Mouse (Mus musculus): ENCODE results near the gene Tmod2. TPM values are rescaled to one million over a fixed set of nuclear protein-coding genes. Genes with fewer than 3 reads are reported as not detected.

Gene Tmod2
- polyA plus RNA-seq, 1 experiment from 2014 or later = 36.0 TPM

DNA sequence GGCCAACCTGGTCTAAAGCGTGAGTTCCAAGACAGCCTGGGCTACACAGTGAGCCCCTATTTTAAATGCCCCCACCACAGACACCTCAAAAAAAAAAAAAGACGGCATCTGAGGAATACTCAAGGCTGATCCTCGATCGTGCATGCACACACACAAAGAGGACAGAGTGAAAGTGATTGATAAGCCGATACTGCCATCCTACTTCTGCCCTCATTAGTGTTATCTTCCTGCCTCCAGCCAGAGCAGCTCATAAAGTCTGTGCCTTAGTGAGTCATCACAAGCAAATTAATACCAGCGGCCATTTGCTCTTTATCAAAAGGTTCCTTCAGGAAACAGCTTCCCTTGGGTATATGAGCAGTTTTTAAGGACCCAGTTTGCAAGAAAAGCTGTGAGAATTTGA lies 47.5 kb downstream of the Tmod2 start:
- WGBS = 84% methylated on average over 6 of the region's 6 CpGs
- Histone ChIP-seq H3K9me3 (no peaks in the 10 kb centered on the region), H3K4me2 (replicated peaks) (no peak overlapping the region), H3K9ac (no peak overlapping the region), H3K27me3 (no peaks in the 10 kb centered on the region), H3K4me3 (no peak overlapping the region), H3K27ac (no peak overlapping the region), H3K4me1 (no peaks in the 10 kb centered on the region), H3K36me3 (no peaks in the 10 kb centered on the region)
- ATAC-seq (ENCODE audit: insufficient number of reproducible peaks, insufficient read depth, low FRiP score, low TSS enrichment) = no peak

DNA sequence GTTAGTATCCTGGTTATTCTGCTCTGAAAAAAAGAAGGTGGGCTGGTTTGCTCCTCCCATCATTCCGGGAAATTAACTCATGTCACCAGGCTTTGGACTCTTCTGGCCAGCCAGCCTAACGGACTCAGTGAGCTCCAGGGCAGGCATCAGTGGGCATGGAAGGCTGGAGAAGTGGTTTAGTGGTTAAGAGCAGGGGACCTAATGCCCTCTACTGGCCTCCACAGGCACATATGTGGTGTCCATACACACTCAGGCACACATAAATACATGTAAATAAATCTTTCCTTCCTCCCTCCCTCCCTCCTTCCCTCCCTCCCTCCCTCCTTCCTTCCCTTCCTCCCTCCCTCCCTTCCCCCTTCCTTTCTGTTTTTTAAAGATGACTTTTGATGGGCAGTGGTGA lies 47.9 kb downstream of the Tmod2 start:
- Histone ChIP-seq H3K9me3 (no peaks in the 10 kb centered on the region), H3K27ac (no peak overlapping the region), H3K9ac (no peak overlapping the region), H3K4me2 (replicated peaks) (no peak overlapping the region), H3K27me3 (no peaks in the 10 kb centered on the region), H3K4me3 (no peak overlapping the region), H3K4me1 (no peaks in the 10 kb centered on the region), H3K36me3 (no peaks in the 10 kb centered on the region)
- WGBS = 47% methylated on average over 2 of the region's 2 CpGs
- no peak for ATAC-seq (ENCODE audit: insufficient number of reproducible peaks, insufficient read depth, low FRiP score, low TSS enrichment)

DNA sequence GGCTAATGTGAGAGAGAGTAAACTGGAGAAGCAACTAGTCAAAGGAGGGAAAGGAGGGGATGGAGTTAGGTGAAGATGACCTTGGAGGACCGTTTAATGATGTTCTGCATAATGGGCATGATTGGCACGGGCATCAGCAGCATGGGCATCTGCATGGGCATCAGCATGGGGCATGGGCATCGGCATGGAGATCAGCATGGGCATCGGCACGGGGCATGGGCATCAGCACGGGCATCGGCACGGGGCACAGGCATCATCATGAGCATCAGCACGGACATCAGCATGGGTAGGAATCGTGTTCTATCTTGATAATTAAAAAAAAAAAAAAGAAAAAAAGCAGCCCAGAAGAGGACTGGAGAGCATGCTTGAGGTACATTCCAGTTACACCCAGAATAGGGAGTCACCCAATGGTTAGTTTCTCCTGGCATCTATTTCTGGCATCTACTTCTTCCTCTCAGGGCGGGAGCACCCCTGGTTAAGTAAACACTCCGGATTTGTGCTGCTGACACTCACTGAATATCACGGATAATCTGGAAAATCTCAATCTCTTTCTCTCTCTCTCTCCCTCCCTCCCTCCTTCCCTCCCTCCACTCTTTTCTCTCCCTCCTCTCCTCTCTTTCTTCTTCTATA lies 50.0 kb downstream of the Tmod2 start:
- Histone ChIP-seq H3K27me3 (no peaks in the 10 kb centered on the region), H3K27ac (no peak overlapping the region), H3K4me3 (no peak overlapping the region), H3K9me3 (no peaks in the 10 kb centered on the region), H3K4me1 (peaks cover 11% of the 10 kb centered on the region), H3K4me2 (replicated peaks) (no peak overlapping the region), H3K36me3 (no peaks in the 10 kb centered on the region), H3K9ac (no peak overlapping the region)
- WGBS = 84% methylated on average over 13 of the region's 13 CpGs
- no peak for ATAC-seq (ENCODE audit: insufficient number of reproducible peaks, insufficient read depth, low FRiP score, low TSS enrichment)

DNA sequence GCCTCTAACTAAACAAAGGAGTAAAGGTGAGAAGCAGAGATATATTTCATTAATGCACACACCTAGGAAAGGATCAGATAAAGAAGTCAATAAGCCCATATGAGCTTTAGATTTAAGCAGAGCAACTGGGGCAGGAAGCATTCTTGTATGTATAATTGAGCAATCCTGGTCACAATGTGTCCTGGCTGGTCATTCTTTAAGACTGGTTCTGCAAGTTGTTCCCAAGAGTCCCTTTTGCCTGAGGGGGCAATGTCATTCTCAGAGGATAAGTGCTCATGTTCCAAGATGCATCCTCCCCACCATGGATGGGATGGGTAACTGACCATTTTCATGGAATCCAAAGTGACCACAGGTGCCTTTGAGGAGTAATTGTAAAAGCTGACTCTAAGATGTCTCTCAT lies 50.8 kb downstream of the Tmod2 start:
- H3K4me2 ChIP-seq (replicated peaks) = no peak overlapping the region
- no peak overlapping the region for H3K9ac ChIP-seq
- no peaks in the 10 kb centered on the region for H3K27me3 ChIP-seq
- H3K36me3 ChIP-seq = no peaks in the 10 kb centered on the region
- H3K27ac ChIP-seq = no peak overlapping the region
- no peak for ATAC-seq (ENCODE audit: insufficient number of reproducible peaks, insufficient read depth, low FRiP score, low TSS enrichment)
- H3K4me1 ChIP-seq = peaks cover 11% of the 10 kb centered on the region
- no peak overlapping the region for H3K4me3 ChIP-seq
- H3K9me3 ChIP-seq = no peaks in the 10 kb centered on the region

DNA sequence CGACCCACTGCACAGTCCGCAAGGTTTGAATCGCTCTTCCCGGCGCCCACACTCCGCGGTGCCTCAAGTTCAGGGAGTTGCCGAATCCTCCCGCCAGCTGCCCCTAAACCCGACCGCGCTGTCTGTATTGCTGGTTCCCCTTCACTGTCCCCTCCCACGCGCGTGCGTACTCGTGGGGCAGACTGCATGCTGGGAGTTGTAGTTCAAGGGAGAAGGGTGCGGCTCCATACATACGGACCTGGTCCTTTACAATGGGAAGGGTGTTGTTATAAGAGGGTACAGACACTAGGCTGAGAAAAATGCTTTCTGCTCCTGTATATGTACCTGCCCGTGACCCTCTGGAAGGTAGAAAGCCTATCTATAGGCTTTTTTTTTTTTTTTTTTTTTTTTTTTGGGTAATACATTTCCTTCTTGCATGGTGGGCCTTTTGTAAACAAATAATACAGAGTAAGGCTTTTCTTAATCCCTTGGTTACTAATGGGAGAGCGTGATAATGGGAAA lies 51.6 kb downstream of the Tmod2 start, which contains the start of gene Tmod3:
Tmod3 (minus strand) TSS at position 146 of the 501 bp plus-strand sequence.
- H3K27me3 ChIP-seq = no peaks in the 10 kb centered on the region
- H3K4me2 ChIP-seq (replicated peaks) = peak within 1 kb of the TSS; percentile 82
- 3% methylated on average over 21 of the region's 21 CpGs for WGBS
- H3K4me3 ChIP-seq = peak within 1 kb of the TSS; percentile 94
- H3K36me3 ChIP-seq = no peaks in the 10 kb centered on the region
- peak; percentile 95 for ATAC-seq (ENCODE audit: insufficient number of reproducible peaks, insufficient read depth, low FRiP score, low TSS enrichment)
- H3K4me1 ChIP-seq = peaks cover 11% of the 10 kb centered on the region
- H3K9me3 ChIP-seq = no peaks in the 10 kb centered on the region
- H3K9ac ChIP-seq = peak within 1 kb of the TSS; percentile 76
- peak within 1 kb of the TSS; percentile 80 for H3K27ac ChIP-seq

DNA sequence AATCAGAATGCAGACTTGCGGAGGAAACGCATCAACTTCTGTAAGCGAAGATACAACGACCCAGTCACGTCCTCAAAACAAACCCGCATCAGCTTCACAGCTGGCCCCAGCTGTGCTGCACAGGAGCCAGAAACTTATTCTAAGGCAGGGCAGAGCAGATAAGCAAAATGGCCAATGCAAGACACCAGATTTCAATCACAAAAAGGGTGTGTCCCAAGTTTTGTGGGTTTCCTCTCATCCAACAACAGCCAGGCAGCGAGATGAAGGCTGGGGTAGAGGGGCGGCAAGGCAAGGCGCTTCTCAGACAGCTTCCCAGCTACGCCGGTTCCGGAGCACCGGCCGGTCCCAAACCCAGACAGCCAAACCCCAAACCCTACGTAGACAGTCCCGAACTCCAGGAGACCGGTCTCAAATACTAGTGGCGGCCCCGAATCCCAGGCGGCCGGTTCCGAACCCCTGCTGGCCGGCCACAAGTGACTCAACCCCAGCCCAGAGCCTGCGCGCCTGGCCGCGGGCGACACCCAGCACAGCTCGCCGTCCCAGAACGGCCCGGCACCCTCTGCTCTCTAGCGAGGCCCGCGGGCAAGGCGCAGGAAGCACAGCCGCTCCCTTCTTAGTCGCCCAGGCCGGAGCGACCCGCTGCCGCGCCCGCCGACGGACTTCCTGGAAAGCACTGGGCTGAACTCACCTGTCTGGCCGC lies 52.2 kb downstream of the Tmod2 start:
- under 1% methylated on average over 47 of the region's 47 CpGs for WGBS
- Histone ChIP-seq H3K4me1 (peaks cover 11% of the 10 kb centered on the region), H3K4me2 (replicated peaks) (peak overlapping the region; percentile 82), H3K27ac (peak overlapping the region; percentile 80), H3K27me3 (no peaks in the 10 kb centered on the region), H3K9ac (peak overlapping the region; percentile 76), H3K9me3 (no peaks in the 10 kb centered on the region), H3K36me3 (no peaks in the 10 kb centered on the region), H3K4me3 (peak overlapping the region; percentile 94)
- ATAC-seq (ENCODE audit: insufficient number of reproducible peaks, insufficient read depth, low FRiP score, low TSS enrichment) = peak; percentile 86

DNA sequence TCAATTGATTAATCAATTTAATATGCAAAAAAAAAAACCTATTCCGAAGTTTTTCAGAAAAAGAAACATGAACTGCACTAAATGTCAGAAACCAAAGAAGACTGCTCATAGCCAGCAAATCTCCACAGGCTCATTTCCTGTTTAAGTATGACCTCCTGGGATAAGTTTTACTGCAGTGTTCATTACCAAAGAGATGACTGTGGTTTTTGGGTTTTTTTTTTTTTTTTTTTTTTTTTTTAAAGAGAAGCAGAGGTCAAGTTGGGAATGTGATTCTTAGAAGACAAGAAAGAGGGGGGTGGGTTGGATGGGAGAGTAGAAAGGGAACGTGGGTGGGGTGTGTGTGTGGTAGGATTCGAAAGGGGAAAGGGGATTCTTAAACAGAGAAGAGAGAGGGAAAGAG lies 52.8 kb downstream of the Tmod2 start:
- peak overlapping the region; percentile 76 for H3K9ac ChIP-seq
- H3K36me3 ChIP-seq = no peaks in the 10 kb centered on the region
- peaks cover 11% of the 10 kb centered on the region for H3K4me1 ChIP-seq
- H3K27me3 ChIP-seq = no peaks in the 10 kb centered on the region
- peak overlapping the region; percentile 80; the same call in 1 of the 2 replicates for H3K27ac ChIP-seq
- ATAC-seq (ENCODE audit: insufficient number of reproducible peaks, insufficient read depth, low FRiP score, low TSS enrichment) = no peak
- H3K4me3 ChIP-seq = peak overlapping the region; percentile 94
- WGBS = 12% methylated on average over 3 of the region's 3 CpGs
- H3K9me3 ChIP-seq = no peaks in the 10 kb centered on the region
- H3K4me2 ChIP-seq (replicated peaks) = peak overlapping the region; percentile 82

DNA sequence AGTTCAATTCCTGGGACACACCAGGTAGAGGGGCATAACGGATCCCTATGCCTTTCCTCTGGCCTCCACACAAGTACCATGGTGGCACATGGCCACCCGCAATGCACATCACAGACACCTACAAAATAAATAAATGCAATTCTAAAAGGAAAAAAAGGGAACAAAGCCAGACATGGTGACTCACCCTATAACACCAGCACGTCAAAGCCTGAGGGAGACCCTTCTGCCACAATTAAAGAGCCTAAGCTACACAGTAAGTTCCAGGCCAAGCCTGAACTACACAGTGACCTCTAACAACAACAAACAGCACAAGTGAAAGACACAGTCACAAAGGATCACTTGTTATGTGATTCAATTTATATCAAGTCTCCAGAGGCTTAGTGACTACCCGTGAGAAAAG lies 57.4 kb downstream of the Tmod2 start:
- H3K9ac ChIP-seq = no peak overlapping the region
- no peak for ATAC-seq (ENCODE audit: insufficient number of reproducible peaks, insufficient read depth, low FRiP score, low TSS enrichment)
- H3K9me3 ChIP-seq = no peaks in the 10 kb centered on the region
- H3K36me3 ChIP-seq = no peaks in the 10 kb centered on the region
- H3K27me3 ChIP-seq = no peaks in the 10 kb centered on the region
- 67% methylated on average over 4 of the region's 4 CpGs for WGBS
- no peak overlapping the region for H3K4me3 ChIP-seq
- H3K27ac ChIP-seq = no peak overlapping the region
- no peak overlapping the region for H3K4me2 ChIP-seq (replicated peaks)
- peaks cover 27% of the 10 kb centered on the region for H3K4me1 ChIP-seq

DNA sequence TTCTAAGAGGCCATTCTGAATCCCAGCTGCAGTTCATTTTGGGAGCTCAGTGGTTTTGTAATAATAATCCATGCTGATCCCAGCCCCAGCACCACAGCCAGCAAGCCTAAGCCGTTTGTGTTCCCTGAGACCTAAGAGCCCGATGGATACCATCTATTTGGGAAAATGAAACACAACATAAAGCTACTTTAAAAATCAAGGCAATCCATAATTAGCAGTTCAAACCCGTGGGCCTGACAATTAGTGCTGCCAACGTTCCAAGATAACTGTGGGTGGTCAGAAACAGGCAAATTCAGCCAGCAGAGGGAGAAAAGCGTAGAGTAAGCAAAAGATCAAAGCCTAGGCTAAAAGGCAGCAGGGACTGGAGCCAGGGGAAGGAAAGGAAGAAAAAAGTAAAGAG lies 59.8 kb downstream of the Tmod2 start:
- H3K9ac ChIP-seq = no peak overlapping the region
- no peaks in the 10 kb centered on the region for H3K27me3 ChIP-seq
- ATAC-seq (ENCODE audit: insufficient number of reproducible peaks, insufficient read depth, low FRiP score, low TSS enrichment) = no peak
- H3K9me3 ChIP-seq = no peaks in the 10 kb centered on the region
- WGBS = 31% methylated on average over 5 of the region's 5 CpGs
- no peak overlapping the region for H3K4me2 ChIP-seq (replicated peaks)
- H3K4me3 ChIP-seq = no peak overlapping the region
- H3K27ac ChIP-seq = no peak overlapping the region
- peaks cover 16% of the 10 kb centered on the region; the same call in 1 of the 2 replicates for H3K4me1 ChIP-seq
- no peaks in the 10 kb centered on the region for H3K36me3 ChIP-seq

DNA sequence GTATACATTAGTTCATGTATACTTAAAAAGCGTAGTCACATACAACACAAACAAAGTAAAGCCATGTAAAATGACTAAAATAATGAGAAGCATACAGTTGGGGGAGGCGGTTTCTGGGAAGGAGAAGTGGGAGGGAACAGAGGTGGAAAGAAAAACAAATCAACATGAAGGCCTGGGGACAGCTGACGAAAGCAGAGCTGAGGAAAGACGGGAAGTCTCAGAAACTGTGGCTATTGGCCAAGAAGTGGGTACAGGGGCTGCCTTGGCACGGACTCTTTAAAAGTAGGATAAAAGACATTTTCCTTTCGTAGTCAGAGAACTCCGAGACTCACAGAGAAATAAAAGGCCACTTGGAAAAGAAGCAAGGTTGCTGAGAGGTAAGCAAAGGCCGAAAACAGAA lies 62.1 kb downstream of the Tmod2 start:
- ATAC-seq (ENCODE audit: insufficient number of reproducible peaks, insufficient read depth, low FRiP score, low TSS enrichment) = no peak
- Histone ChIP-seq H3K4me2 (replicated peaks) (no peak overlapping the region), H3K4me1 (peaks cover 16% of the 10 kb centered on the region; the same call in 1 of the 2 replicates), H3K4me3 (no peak overlapping the region), H3K27me3 (no peaks in the 10 kb centered on the region), H3K9ac (no peak overlapping the region), H3K27ac (no peak overlapping the region), H3K9me3 (no peaks in the 10 kb centered on the region), H3K36me3 (no peaks in the 10 kb centered on the region)
- 62% methylated on average over 8 of the region's 8 CpGs for WGBS

DNA sequence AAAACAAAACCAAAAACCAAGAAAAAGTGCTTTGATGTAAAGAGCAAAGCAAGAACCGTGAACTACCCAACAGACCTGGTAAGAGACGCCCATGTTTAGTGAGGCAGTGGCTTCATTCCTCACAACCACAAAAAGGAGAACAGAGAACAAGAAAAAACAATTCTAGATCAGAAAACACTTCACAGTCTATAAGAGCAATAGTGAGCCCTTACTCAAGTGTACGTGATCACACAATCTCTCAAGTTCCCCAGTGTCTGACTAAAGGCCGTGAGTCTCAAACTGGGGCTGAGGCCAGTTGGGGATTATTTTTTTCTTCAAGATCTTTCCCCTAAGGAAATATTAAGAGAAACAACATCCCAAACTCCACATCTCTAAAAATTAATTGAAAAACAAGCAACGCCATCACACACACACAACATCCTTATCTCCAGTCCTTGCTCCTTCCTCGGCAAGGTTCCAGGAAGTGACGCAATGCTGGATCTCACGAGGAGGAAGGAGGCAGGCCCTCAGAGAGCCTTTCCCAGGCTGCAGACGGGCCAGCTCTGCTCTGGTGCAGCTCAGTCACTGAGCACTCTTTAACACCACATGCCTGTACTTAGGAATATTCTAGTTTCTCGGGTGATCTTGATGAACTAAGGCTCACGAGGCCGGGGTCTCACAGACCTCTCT lies 64.1 kb downstream of the Tmod2 start:
- 74% methylated on average over 12 of the region's 12 CpGs for WGBS
- no peak for ATAC-seq (ENCODE audit: insufficient number of reproducible peaks, insufficient read depth, low FRiP score, low TSS enrichment)
- Histone ChIP-seq H3K9ac (no peak overlapping the region), H3K36me3 (no peaks in the 10 kb centered on the region), H3K27me3 (no peaks in the 10 kb centered on the region), H3K4me2 (replicated peaks) (no peak overlapping the region), H3K4me3 (no peak overlapping the region), H3K4me1 (peaks cover 13% of the 10 kb centered on the region; the same call in 1 of the 2 replicates), H3K27ac (no peak overlapping the region), H3K9me3 (no peaks in the 10 kb centered on the region)

DNA sequence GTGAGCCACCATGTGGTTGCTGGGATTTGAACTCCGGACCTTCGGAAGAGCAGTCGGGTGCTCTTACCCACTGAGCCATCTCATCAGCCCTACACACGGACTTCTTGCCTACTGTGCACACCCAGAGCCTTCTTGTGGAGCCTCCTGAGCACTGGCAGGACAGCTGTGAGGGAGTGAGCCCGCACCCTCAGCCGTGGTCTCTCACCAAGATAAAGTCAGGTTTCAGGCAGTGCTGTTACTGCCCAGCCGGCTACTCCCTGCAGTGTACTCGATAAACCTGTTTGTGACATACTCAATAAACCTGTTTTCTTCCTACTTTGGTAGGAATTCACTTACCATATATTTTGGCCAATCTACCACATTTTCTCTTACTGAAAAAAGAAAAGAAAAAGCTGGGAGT lies 65.6 kb downstream of the Tmod2 start:
- Histone ChIP-seq H3K4me1 (peaks cover 13% of the 10 kb centered on the region; the same call in 1 of the 2 replicates), H3K36me3 (no peaks in the 10 kb centered on the region), H3K4me3 (no peak overlapping the region), H3K27me3 (no peaks in the 10 kb centered on the region), H3K4me2 (replicated peaks) (no peak overlapping the region), H3K27ac (no peak overlapping the region), H3K9ac (no peak overlapping the region), H3K9me3 (no peaks in the 10 kb centered on the region)
- WGBS = 88% methylated on average over 8 of the region's 8 CpGs
- ATAC-seq (ENCODE audit: insufficient number of reproducible peaks, insufficient read depth, low FRiP score, low TSS enrichment) = no peak

All from embryonic facial prominence, embryonic 12.5 days (tissue).